Mouse (Mus musculus) heart, postnatal 0 days (tissue): ENCODE measurements at regions not wholly inside any gene's neighbourhood (a gene's known extent, or its start where the extent isn't known, plus 50 kb on each side); places are given as distances from the start of the nearest gene placed in this dataset.

Experiments
- CTCF ChIP-seq: IDR thresholded peaks from 2 replicates; pipeline ENCODE4 v1.5.1; 2016; ENCODE audit warnings: antibody characterized with exemption, control low read depth, low read depth
- EP300 ChIP-seq: IDR thresholded peaks from 2 replicates; pipeline ENCODE4 v1.6.1; 2016; ENCODE audit warnings: antibody characterized with exemption, low read depth

DNA sequence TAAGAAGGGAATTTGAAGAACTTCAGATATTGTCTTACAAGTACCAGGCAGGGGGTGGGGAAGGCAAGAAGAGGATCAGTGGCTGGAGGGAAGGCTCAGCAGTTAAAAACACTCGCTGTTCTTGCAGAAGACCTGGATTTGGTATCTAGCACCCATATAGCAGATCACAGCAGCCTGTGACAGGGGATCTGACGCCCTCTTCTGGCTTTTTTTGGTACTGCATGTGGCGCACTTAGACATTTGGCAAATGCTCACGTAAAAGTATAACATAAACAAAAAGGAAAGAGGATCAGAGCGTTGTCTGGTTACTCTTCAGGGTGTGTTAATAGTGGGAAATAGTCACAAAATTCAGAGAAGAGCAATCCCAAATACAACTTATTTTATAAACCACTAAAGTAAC is 213.1 kb upstream of the 4930535I16Rik start:
- peak; percentile 9; the same call in 1 of the 2 replicates for TF ChIP-seq CTCF
- TF ChIP-seq EP300 = no peak
